In genomic region chr9:23397876-23398275, GRCm38 (mm10) we compare ENCODE assay signal across 25 mouse cellular contexts.
DNase-seq lines count a peak whose midpoint lies in the region; ATAC-seq lines count a peak whose summit lies in the region.
"Had no signal": no experiment of that assay in that cellular context is flagged by ENCODE, and none has a peak within 500 bp of the region (broad histone marks: within the 10 kb centered on the region; RNA-seq: fewer than 3 reads in every experiment).

No protein-coding gene starts in this region.

- peak; percentile 8 for DNase-seq in limb, embryonic 11.5 days (ENCODE audit: low spot score)
- DNase-seq in limb, embryonic 10.5 days (ENCODE audit: low spot score), result no peak
- DNase-seq in 3T3-L1 (ENCODE audit: low read depth, low spot score) (peak; percentile 65), NIH3T3 (ENCODE audit: low read depth) (peak; percentile 46)
- DNase-seq in Muller cell, postnatal 12 days (ENCODE audit: inconsistent ontology term), result peak; percentile 55
- DNase-seq in left cerebral cortex, postnatal 4 days, result no peak
- no peak for DNase-seq in adrenal gland, postnatal 14 days
- DNase-seq: adrenal gland, adult 2 months; adrenal gland, adult 8-10 months; adrenal gland, postnatal 10 days; adrenal gland, postnatal 25 days; adrenal gland, postnatal 36 days; B cell, adult 2 months; cerebellum, adult 11 months; cerebellum, adult 11-12 months; cerebellum, adult 18-20 months; cerebellum, adult 2 months; cerebellum, adult 8-10 months; cerebellum, adult 9-10 months had no signal

- H3K9me3 ChIP-seq in limb, embryonic 11.5 days (ENCODE audit: control insufficient read depth, low read length), result no peaks in the 10 kb centered on the region
- H3K9me3 ChIP-seq in limb, embryonic 10.5 days (replicated peaks), result no peaks in the 10 kb centered on the region
- H3K9me3 ChIP-seq in midbrain, embryonic 15.5 days, result no peaks in the 10 kb centered on the region
- H3K9me3 ChIP-seq: G1E had no signal

- H3K4me1 ChIP-seq in limb, embryonic 11.5 days (ENCODE audit: control insufficient read depth, insufficient read depth, low read length), result no peaks in the 10 kb centered on the region
- peaks cover 5% of the 10 kb centered on the region; the same call in 1 of the 2 replicates for H3K4me1 ChIP-seq in limb, embryonic 10.5 days
- H3K4me1 ChIP-seq in midbrain, embryonic 15.5 days, result no peaks in the 10 kb centered on the region

- H3K4me2 ChIP-seq in limb, embryonic 11.5 days (ENCODE audit: low read depth, severe bottlenecking), result no peak overlapping the region
- no peak overlapping the region for H3K4me2 ChIP-seq in midbrain, embryonic 15.5 days

- intact Hi-C loops in left cerebral cortex, postnatal 4 days (cut with DNase I), result no loop called here

- WGBS in limb, embryonic 11.5 days, result 92% methylated on average over 3 of the region's 3 CpGs
- 92% methylated on average over 3 of the region's 3 CpGs for WGBS in limb, embryonic 10.5 days
- WGBS in midbrain, embryonic 15.5 days, result 94% methylated on average over 3 of the region's 3 CpGs

- no peak for ATAC-seq in limb, embryonic 11.5 days (ENCODE audit: insufficient number of reproducible peaks, low FRiP score, low TSS enrichment, low read depth)
- ATAC-seq in midbrain, embryonic 15.5 days (replicated peaks), result no peak
- ATAC-seq: activated CD4-positive, CD25-positive, alpha-beta regulatory T cell, adult 4 months; CD4-positive, CD25-positive, alpha-beta regulatory T cell, adult 4 months; Patski had no signal

- no peak overlapping the region for H3K27ac ChIP-seq in limb, embryonic 11.5 days (replicated peaks; ENCODE audit: low read depth, low read length)
- no peak overlapping the region for H3K27ac ChIP-seq in limb, embryonic 10.5 days
- no peak overlapping the region for H3K27ac ChIP-seq in midbrain, embryonic 15.5 days

- H3K4me3 ChIP-seq in limb, embryonic 11.5 days (ENCODE audit: low read depth, low read length), result no peak overlapping the region
- no peak overlapping the region for H3K4me3 ChIP-seq in limb, embryonic 10.5 days
- no peak overlapping the region for H3K4me3 ChIP-seq in midbrain, embryonic 15.5 days

- H3K9ac ChIP-seq in limb, embryonic 11.5 days (ENCODE audit: low read length), result no peak overlapping the region
- no peak overlapping the region for H3K9ac ChIP-seq in midbrain, embryonic 15.5 days

- no peaks in the 10 kb centered on the region for H3K27me3 ChIP-seq in limb, embryonic 11.5 days (ENCODE audit: control insufficient read depth, insufficient read depth, low read length)
- H3K27me3 ChIP-seq in limb, embryonic 10.5 days (ENCODE audit: low read depth, poor library complexity, severe bottlenecking), result no peaks in the 10 kb centered on the region
- H3K27me3 ChIP-seq in midbrain, embryonic 15.5 days (replicated peaks), result no peaks in the 10 kb centered on the region
- H3K27me3 ChIP-seq: CH12.LX, Patski had no signal

- H3K36me3 ChIP-seq in limb, embryonic 11.5 days (ENCODE audit: control insufficient read depth, insufficient read depth, low read length), result no peaks in the 10 kb centered on the region
- no peaks in the 10 kb centered on the region for H3K36me3 ChIP-seq in limb, embryonic 10.5 days
- H3K36me3 ChIP-seq in midbrain, embryonic 15.5 days (replicated peaks), result no peaks in the 10 kb centered on the region
- H3K36me3 ChIP-seq: G1E had no signal

Comparison
In these comparisons a context has a peak if more than half of its experiments do, and no peak if none do; other contexts are left out.
1. DNase-seq: peak in limb, embryonic 11.5 days (single experiment), 3T3-L1 (single experiment), Muller cell, postnatal 12 days (single experiment) and NIH3T3 (single experiment); none in limb, embryonic 10.5 days (single experiment), left cerebral cortex, postnatal 4 days (single experiment) and adrenal gland, postnatal 14 days (single experiment).